Mouse (Mus musculus) cerebellum, adult 11-12 months (tissue): ENCODE data around the gene Olfr750.

Experiments
- DNase-seq: peaks from one replicate; pipeline ENCODE4 v3.0.0; 2022

The Olfr750 gene

GRCm38 (mm10) chr14:51026391-51027133, 47.7 kb downstream of the Olfr750 start:
- peak; percentile 58 for DNase-seq

- DNase-seq = no peak
These were observed 49.4 kb downstream of the Olfr750 start for GRCm38 (mm10) chr14:51024820-51025219.

DNA sequence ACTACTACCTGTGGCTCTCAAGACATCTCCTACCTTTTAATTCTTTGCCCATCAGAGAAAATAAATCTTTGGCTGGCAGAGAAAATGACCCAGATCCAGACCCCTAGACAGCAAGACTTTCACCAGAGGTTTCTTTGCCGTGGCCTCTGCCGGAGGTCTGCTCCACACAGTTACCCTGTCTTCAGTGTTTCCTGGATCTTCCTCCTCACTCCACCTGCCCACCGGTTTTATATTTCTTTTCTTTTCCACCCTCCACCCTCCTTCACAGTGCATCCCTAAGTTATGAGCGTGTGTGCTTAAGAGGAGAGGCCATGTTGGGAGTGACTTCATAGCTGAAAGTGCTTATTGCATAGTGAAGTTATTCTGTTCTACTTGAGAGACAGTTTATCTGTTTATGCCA, 50.8 kb downstream of the Olfr750 start:
- no peak for DNase-seq

GRCm38 (mm10) chr14:51017256-51017655, 57.0 kb downstream of the Olfr750 start:
- no peak for DNase-seq
